Mouse (Mus musculus) right cerebral cortex, postnatal 25 days (tissue): Measurements from ENCODE around the gene Wdr54.
"Not testable (repeated sequence)": the region's sequence is repeated elsewhere in the genome, so short reads cannot be mapped to it uniquely, and the experiment has no call there.

Experiments used
- DNase-seq: peaks from one replicate; pipeline ENCODE4 v3.0.0; 2022

Gene Wdr54

DNA sequence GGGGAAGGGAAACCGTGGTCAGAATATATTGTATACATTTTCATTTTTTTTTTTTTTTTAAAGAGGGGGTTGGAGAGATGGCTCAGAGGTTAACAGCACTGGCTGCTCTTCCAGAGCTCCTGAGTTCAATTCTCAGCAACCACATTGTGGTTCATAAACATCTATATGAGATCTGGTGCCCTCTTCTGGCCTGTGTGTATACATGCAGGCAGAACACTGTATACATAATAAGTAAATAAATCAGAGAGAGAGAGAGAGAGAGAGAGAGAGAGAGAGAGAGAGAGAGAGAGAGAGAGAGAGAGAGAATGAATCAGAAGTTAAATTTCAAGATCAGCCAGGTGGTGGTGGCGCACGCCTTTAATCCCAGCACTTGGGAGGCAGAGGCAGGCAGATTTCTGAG is 3.3 kb upstream of the Wdr54 start:
- DNase-seq: not testable (repeated sequence)

DNA sequence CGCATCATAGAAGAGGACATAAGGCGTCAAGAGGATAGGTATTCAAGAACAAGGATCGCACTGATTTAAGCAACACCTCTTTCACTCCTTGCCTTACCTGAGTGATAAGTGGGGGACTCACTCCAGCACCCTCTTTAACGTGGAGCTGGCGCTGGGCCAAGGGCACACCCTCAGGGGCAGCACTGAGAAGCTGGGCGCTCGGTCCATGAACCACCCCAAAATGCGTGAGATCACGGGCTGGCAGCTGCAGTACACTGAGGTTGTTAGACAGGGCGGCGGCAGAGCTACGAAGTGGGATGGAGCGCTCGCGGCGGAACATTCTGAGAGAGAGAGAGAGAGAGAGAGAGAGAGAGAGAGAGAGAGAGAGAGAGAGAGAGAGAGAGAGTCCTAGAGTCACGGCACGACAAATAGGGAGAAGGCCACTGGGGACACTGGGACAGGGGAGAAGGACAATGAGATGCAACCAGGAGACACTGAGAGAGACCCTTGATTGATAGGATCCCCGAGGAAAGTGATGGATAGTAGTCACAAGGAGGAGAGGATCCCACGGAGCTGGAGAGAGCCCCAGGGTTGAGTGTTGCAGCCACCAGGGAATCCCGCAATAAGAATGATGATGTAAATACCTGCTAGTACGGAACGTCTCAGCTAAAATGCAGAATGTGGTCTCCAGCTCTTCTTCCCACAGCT is 502 bp downstream of the Wdr54 start:
- DNase-seq: no peak

DNA sequence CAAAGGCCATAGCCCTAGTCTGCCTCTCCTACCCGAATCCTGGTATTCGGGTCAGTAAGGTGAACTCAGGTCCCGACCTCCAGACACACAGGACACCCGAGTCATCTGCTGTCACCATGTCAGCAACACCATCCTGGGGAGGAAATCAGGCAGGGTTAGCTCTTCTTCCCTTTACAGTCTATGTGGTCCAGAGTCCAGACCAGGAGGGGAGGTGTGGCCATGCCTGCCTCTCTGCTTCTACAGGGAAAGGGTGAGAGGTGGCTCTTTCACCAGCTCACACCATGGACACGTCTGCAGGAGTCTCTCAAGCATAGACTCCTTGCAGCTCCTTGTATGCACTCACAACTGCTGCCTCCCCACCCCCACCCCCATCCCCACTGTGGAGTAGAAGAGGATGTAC is 2.7 kb downstream of the Wdr54 start:
- no peak for DNase-seq

DNA sequence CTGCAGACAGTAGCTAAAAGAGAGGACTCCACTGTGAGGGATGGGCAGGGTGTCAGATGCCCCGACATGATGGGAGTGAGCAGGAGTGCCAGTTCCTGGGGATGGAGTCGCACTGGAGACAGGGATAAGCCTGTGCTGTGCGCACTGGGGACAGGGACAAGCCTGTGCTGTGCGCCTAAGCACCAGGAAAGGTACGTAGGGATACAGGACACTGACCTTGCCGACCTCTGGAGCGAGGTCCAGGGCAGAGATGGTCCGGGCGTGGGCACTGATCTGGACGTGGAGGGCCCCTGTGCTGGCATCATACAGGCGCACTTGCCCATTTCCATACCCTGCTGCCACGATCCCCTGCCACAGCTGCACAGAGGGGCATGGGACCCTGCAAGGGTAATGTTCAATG is 3.2 kb downstream of the Wdr54 start:
- DNase-seq: no peak

DNA sequence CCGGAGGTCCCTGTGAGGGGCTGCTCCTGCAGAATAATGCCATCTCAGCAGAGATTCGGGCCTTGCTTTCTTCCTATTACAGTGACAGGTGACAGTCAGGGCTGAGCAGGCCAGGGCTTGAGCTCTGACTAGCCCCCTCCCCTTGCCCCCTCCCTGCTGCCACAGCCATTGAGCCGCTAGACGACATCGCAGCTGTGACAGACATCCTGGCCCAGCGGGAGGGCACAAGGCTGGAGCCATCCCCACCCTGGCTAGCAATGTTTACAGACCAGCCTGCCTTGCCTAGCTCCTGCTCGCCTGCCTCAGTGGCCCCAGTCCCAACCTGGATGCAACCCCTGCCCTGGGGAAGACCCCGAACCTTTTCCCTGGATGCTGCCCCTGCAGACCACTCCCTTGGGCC is 4.5 kb downstream of the Wdr54 start:
- DNase-seq: no peak

DNA sequence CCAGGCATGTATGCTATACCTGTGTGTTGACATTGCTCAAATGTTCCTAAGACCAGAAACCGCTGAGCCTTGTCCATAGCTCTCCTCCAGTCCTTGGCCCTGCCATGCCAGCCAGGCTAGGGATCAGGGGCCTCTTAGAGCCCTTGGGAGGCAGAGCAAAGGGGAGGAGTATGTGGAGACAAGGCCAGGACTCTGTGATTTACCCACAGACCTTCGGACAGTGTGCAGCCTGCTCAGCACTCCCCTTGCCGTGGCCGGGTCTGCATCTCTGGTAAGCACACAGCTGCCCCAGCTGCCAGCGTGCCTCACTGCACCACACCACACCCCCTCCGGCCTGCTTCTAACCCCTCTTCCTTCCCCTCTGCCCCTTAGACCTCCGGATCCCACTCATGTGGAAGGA is 8.9 kb downstream of the Wdr54 start:
- DNase-seq: no peak

DNA sequence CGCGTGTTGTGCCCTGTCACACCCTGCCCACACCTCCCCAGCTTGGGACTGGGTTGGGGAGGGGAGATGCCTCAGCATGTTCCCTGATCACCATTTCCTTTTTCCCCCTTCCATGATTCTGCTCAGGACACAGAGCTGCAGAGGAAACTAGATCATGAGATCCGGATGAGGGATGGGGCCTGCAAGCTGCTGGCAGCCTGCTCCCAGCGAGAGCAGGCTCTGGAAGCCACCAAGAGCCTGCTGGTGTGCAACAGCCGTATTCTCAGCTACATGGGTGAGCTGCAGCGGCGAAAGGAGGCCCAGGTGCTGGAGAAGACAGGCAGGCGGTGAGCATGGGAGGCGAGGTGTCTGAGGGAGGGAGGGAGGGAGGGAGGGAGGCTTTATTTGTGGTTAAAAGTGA is 10.4 kb downstream of the Wdr54 start:
- DNase-seq: no peak

DNA sequence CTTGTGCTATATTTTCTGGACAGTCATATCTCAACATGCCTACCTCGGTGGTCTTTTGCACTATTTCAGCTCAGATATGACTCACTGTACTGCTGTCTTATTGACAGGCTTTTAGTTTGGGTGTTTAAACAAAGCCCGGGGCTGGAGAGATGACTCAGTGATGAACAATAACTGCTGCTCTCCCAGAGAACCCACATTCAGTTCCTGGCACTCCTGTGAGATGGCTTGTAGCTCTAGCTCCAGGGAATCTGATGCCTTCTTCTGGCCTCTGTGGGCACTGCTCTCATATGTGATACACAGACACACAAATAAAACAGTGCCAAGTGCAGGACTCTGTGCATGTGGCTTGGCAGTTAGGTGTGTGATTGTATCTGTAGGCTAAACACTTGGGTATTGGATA is 11.0 kb downstream of the Wdr54 start:
- DNase-seq: no peak

DNA sequence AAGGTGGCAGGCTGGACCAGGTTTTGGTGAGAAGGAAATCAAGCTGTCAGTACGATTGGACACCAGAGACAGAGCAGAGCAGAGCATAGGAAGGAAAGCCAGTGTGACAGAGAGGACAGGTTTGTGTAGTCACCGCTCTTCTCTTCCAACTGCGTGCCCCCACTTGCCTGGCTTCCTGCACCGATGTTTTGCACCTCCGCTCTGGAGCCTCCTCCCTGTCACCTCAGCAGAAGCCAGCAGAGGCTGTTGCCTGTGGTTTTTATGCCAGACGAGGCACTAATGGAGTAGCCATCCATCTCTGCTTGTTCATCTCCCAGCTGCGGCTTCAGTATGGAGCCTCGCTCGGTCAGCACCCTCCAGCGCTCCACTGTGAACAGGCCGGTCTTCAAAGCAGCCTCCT is 13.3 kb downstream of the Wdr54 start:
- no peak for DNase-seq

DNA sequence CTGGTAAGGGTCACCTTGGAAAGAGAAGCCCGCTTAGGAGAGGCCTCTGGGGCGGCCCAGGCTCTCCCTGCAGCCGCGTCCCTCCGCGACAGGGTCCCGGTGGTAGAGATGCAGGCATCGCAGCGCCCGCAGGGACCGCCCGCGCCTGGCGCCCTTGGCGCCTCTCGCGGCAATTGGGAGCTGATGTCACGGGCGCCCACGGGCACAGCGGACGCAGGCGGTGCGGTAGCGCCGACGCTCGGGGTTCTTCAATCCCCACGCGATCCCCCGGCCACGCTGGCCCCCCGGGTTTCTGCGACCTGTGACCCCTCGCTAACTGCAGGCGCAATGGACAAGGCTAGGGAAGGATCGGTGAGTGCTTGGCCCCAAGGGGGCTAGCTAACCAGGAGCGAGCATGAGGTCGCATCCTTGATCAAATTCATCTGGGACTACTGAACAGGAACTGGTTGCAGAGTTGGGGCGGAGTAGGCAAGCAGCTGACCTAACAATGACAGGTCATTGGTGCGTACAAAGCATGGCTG is 13.9 kb downstream of the Wdr54 start:
- peak; percentile 76 for DNase-seq

DNA sequence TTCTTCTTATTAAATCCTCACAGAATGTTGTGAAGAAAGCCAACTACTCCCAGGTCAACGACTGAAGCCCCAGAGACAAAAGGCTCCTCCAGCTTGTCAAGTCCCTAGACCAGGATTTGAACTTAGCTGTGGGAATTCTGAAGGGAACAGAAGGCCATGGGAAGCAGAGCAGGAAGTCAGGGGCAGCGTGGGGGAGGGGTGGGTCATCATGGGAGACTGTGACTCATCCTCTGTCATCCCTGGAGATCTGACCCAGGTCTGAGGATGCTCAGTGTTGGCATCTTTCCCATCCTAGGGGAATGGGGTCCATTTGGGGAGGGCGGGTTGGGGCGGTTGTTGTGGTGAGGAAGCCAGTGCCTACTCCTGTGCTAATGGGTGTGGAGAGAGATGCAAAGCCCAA is 14.6 kb downstream of the Wdr54 start:
- no peak for DNase-seq

DNA sequence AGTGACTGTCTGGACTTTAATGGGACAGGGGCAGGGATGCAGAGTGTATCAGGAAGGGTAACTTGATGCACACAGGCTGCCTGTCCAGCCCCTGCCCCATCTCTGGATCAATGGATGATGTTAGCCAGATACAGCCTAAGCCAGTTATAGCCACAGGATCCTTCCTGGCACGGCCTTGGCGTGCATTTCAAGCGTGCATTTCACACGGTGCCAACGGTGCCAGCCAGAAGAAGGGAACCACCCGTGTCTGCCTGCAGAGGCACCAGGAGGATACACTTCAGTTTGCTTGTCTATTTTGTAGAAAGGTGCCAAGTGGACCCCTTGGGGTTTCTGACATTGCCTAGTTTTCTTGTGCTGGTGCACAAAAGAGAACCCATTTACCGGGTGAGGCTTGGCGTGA is 16.2 kb downstream of the Wdr54 start:
- no peak for DNase-seq

DNA sequence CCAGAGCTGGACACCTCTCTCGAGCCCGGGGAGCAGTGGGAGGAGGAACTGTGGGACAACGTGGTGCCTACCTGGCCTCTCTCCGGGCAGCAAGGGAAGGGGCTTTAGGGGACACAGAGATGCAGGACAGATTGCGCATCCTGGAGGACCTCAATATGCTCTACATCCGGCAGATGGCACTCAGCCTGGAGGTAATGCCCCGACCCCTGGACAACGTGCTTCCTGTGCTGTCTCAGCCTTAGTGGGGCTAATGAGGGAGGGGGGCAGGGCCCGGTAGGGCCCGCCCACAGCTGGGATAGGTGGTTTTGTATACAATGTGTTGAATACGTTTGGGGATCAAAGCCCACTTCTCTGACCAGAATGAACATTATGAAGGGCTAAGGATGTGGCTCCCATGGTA is 18.1 kb downstream of the Wdr54 start:
- no peak for DNase-seq

DNA sequence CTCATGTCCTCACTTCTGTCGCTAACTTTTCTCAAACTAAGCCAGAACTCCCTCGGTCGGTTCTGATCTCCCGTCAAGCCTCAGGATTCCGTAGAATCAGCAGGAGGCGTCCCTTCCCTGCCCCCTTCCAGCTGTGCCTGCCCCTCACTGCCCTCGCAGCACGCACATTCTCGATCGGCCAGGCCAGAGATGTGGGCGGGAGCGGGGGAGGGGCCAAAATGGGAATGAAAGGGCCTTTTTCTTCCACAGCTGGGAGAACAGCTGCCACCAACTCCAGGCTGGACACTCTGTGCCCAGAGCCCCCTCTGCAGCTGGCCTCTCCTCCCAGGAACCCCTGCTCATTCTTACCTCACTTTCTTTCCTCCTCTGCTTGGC is 18.6 kb downstream of the Wdr54 start:
- no peak for DNase-seq

DNA sequence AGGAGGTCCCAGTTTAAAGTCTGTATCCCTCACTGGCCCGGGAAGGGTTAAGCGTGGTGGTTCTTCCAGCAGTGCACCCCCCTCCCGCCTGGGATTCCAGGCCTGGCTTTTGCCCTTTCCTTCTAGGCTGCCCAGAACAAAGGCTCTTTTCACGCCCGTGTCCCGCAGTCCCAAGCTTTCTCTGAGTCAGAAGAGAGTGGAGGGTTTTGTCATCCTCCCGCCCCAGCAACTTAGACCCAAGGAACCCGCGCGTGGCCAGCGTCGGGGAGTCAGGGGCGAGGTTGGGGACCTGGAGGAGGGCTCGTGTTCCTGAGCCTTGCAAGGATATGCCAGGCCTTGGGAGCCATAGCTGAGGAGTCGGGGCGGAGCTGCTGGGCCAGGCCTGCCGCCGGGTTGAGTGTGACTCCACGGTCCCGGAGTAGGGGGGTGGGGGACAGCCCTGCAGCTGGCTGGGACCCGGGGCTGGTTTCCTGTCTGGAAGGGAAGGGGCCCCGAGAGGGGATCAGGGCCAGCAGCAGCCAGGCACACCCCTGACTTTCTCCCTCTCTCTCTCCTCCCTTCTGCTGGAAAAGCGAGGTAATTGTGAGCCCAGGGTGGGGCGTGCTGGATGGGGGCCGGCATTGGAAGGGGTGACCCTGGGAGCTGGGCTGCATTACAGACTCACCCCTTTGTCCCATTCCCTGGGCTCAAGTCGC is 19.2 kb downstream of the Wdr54 start:
- no peak for DNase-seq

DNA sequence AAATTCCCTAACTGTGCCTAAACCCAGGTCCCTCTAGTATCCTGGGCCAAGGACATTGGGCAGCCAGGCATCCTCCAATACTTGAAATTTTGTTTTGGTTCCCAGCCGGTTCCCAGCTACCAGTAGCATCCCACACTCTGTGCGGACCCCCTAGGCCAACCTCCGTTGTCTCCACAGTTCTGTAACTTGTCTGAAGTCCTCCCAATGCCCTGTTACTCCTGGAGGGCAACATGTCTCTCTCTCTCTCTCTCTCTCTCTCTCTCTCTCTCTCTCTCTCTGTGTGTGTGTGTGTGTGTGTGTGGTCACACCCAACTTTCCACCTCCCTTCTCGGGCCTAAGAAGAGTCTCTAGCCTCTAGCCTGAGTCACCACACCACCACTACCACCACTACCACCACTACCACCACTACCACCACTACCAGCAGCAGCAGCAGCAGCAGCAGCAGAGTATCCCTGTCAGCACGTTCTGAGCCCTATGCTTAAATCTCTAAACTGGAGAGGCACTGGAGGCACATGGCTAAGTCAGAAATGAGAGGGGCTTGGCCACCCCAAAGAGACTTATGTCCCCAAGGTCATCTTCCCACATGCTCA is 19.8 kb downstream of the Wdr54 start:
- DNase-seq: no peak

DNA sequence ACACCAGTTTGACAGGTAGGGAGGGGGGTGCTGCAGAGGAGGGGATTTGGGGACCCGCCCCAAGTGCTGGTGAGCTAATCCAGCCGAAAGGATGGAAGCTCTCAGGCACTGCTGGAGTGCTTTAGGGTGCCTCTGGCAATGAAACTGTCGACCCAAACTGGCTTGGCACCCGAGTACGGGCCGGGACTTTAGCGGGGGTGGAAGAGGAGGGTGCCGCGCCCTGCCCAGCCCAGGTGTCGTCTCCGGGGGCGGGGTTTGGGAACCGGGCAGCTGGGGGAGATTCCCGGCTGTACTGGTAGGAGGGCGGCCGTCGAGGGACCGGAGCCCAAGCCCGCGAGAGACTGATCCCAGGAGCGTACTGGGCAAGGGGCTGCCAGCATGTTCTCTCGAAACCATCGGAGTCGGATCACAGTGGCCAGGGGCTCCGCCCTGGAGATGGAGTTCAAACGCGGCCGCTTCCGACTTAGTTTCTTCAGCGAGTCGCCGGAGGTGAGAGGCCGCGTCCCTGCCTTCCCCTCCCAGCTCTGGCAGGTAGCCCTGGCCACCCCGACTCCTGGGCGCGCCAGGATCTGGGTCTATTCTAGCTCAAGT is 20.5 kb downstream of the Wdr54 start:
- DNase-seq: no peak

DNA sequence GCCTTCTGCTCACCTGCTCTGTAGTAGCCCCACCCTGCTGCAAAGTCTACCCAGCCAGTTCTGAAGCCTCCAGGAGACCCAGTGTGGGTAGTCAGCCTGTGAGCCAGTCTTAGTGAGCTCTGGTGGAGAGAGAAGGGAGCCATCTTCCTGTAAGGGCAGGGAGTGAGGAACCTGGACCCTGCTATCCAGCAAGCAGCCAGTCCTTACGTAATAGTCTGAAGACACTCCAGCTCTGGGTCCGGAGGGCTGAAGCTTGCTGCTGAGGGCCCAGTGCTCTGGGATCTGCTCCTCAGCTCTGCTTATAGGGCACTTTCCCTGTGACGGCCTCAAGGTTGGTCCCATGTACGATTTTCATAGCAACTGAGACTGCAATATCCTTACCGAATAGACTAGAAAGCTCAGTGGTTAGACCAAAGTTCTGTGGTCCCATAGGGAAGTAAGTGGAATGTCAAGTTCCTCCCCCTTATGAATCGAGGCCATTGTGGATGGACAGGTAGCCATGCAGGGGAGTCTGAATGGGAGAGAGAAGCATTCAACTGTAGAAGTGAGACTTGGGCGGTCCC is 21.2 kb downstream of the Wdr54 start, which contains the start of gene Rtkn:
Gene Rtkn (plus strand): TSS at position 513 of the 563 bp plus-strand sequence.
- no peak for DNase-seq

DNA sequence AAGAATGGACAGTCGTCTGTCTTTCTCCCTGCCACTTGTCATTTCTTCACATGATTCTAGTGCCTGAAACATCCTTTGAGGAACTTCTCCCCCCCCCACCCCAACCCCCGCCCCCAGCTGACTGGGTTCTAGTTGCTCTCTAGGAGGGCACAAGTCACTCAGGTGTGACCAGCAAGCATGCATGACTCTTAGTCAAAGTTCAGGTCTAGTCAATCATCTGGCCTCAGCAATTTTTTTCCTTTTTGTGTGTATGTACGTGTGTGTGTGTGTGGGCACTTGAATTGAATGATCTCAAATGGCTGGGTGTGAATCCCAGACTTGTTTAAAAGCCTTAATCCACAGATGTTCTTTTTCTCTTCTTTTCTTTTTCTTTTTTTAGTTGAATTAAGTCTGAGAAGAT is 22.0 kb downstream of the Wdr54 start:
- DNase-seq: no peak

DNA sequence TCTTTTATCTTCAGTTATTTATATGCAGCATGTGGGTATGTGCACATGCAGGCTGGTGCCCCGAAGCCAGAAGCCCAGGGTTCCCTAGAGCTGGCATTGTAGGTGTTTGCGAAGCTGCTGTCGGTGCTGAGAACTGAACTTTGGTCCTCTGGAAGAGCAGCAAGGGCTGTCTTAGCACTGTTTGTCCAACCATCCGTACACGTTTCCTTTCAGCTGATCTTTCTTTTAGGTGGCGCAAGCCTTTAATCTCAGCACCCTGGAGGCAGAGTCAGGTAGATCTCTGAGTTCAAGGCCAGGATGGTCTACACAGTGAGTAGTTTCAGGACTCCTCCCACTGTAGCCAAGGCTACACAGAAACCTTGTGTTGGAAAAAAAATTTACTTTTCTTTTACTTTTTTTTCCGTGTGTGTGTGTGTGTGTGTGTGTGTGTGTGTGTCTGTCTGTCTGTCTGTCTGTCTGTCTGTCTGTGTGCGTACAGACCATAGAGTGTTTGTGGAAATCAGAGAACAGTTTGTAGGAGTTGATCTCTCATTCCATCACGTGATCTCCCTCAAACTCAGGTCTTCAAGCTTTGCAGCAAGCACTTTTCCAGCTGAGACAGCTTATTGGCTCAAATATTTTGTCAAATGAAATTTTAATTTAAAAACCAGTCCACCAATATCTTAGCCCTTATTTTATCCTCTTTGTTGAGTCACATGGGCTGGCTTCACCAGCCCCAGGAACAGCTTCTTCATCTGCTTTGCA is 23.8 kb downstream of the Wdr54 start:
- DNase-seq: no peak

DNA sequence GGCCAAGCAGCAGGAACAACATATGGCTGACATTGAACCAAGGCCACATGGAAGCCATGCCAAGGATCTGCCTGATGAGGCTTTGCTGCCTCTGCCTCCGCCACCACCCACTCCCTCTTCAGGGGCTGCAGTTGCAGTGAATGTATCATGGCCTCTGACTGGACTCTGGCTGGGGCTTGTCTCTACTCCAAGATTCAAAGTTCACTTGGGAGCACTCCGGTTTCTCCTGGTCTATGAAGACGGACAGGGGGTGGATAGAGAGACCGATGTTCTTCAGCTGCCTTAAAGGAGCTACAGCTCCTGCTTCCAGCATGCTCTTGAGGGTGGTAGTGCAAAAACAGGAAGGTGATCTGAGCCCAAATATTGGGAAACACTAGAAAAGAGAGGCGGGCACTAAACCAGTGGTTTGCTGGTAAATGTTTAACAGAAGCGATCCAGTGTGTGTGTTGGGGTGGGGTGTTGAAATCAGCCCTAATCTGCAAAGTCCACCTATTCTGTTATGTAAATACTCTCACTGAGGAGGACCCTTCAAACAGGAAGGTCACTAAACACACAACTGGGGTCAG is 24.6 kb downstream of the Wdr54 start:
- no peak for DNase-seq

DNA sequence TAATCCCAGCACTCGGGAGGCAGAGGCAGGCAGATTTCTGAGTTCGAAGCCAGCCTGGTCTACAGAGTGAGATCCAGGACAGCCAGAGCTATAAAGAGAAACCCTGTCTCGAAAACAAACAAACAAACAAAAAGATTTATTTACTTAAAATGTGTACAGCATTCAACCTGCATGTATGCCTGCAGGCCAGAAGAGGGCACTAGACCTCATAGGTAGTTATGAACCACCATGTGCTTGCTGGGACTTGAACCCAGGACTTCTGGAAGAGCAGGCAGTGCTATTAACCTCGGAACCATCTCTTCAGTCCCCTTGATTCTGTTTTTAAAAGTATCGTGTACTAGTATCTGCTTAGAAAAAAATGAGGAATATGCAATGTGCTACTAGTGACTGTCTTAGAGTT is 28.8 kb downstream of the Wdr54 start:
- no peak for DNase-seq

DNA sequence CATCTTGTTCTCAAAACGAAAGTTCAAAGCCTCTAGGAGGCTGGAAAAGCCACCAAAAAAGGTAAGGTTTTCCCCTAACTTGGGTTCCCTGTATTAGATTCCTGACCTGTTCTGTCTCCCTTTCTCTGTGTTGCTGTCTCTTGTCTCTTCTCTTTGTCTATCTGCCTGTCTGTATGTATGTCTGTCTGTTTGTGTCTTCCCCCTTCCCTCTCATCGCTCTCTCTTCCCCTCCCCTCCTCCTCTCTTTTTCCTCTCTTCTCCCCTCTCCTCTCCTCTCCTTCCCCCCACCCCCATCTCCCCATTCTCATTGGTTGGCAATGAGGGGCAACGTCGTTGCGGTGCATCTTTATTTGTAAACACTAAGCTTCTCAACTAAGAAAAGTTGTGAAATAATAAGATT is 30.9 kb downstream of the Wdr54 start, which contains the start of gene Ino80b:
Gene Ino80b (minus strand): TSS at position 101 of the 400 bp plus-strand sequence.
- DNase-seq: no peak
